Mouse (Mus musculus): Measurements from ENCODE around the gene Slc4a5.

Gene Slc4a5

GRCm38 (mm10) chr6:83352666-83353410, 133.2 kb downstream of the Slc4a5 start:
- DNase-seq: peak; percentile 82

Measured in cerebellum, adult 8-10 months (tissue).